Mouse (Mus musculus): ENCODE measurements at regions not wholly inside any gene's neighbourhood (a gene's known extent, or its start where the extent isn't known, plus 50 kb on each side); places are given as distances from the start of the nearest gene placed in this dataset.
A peak's percentile ranks its signal among the peaks of the same experiment; 100 is the strongest.

DNA sequence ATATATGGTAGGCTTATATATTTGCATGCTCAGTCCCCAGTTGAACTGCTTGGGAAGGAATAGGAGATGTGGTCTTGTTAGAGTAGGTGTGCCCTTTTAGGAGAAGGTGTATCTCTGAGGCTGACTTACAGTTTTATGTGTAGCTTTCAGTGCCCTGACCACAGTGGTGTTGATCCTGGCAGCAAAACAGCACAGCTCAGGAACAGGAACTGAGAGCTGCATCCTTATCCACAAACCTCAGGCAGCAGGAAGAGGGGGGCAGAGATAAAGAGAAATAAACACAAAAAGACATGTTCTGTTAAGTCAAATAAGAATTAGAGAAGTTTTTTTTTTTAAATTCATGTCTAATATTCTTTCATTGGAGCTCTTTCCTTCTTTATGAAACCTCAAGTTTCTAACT lies 487.4 kb upstream of the Lrrc4c start:
- TF ChIP-seq CTCF (IDR thresholded peaks at IDR 0.05; ENCODE audit: borderline replicate concordance, extremely low read depth, insufficient read depth, insufficient read length), result no peak
- TF ChIP-seq POLR2A (IDR thresholded peaks at IDR 0.05; ENCODE audit: borderline replicate concordance, extremely low read depth, insufficient read depth, insufficient read length, poor library complexity, severe bottlenecking), result no peak
- DNase-seq (ENCODE audit: low read depth), result no peak

DNA sequence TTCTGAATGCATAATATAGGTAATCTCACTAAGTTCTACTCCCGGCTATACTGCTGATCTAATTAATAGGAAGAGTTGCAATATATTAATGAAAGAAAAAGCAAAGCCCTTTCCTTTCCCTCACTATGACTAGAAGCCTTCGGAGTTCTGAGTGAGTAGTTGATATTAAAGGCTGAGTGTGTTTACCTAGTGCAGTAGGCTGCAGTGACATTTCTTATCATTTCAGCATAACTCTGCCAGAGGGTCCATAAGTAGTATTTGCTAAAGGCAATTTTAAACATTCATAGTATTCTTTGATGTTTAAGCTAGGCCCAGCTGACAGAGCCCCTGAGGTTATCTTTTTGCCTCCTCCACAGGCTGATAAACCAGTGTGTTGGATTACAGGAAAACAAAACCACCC lies 484.5 kb upstream of the Lrrc4c start:
- peak; percentile 23 for DNase-seq (ENCODE audit: low read depth)
- TF ChIP-seq POLR2A (IDR thresholded peaks at IDR 0.05; ENCODE audit: borderline replicate concordance, extremely low read depth, insufficient read depth, insufficient read length, poor library complexity, severe bottlenecking), result no peak
- no peak for TF ChIP-seq CTCF (IDR thresholded peaks at IDR 0.05; ENCODE audit: borderline replicate concordance, extremely low read depth, insufficient read depth, insufficient read length)

GRCm38 (mm10) chr2:95839530-95839929 lies 478.4 kb upstream of the Lrrc4c start:
- TF ChIP-seq POLR2A (IDR thresholded peaks at IDR 0.05; ENCODE audit: borderline replicate concordance, extremely low read depth, insufficient read depth, insufficient read length, poor library complexity, severe bottlenecking), result no peak
- TF ChIP-seq CTCF (IDR thresholded peaks at IDR 0.05; ENCODE audit: borderline replicate concordance, extremely low read depth, insufficient read depth, insufficient read length), result no peak
- DNase-seq (ENCODE audit: low read depth), result no peak

Data from brain, embryonic 14.5 days (tissue).